Mouse (Mus musculus) neural tube, embryonic 14.5 days (tissue): ENCODE measurements at regions not wholly inside any gene's neighbourhood (a gene's known extent, or its start where the extent isn't known, plus 50 kb on each side); places are given as distances from the start of the nearest gene placed in this dataset.
A peak's percentile ranks its signal among the peaks of the same experiment; 100 is the strongest.

Source experiments
- ATAC-seq: fragments of 200-750 bp; cut with Nextera tagmentation; 2 replicates; pipeline ENCODE4 v1.8.0; 2017; ENCODE audit warnings: low read depth, mild to moderate bottlenecking, moderate TSS enrichment, moderate library complexity
- H3K27ac ChIP-seq: fragments of 300-500 bp; sonication (generic); 2 replicates; pipeline ENCODE4 v1.5.1; 2014; ENCODE audit warnings: low read depth, mild to moderate bottlenecking, control low read depth, low read length, moderate library complexity, mixed read lengths
- H3K27me3 ChIP-seq: fragments of 300-500 bp; sonication (generic); 2 replicates; pipeline ENCODE4 v1.6.1; 2014; ENCODE audit warnings: low read length; ENCODE audit not compliant: control insufficient read depth, insufficient read depth
- H3K36me3 ChIP-seq: fragments of 300-500 bp; sonication (generic); 2 replicates; pipeline ENCODE4 v1.6.1; 2014; ENCODE audit warnings: low read length, mixed read lengths; ENCODE audit not compliant: control insufficient read depth, insufficient read depth
- H3K4me1 ChIP-seq: fragments of 300-500 bp; sonication (generic); 2 replicates; pipeline ENCODE4 v1.6.1; 2014; ENCODE audit warnings: low read length; ENCODE audit not compliant: control insufficient read depth, insufficient read depth
- H3K4me2 ChIP-seq: fragments of 300-500 bp; sonication (generic); 2 replicates; pipeline ENCODE4 v1.6.1; 2014; ENCODE audit warnings: mild to moderate bottlenecking, low read depth, low read length, control low read depth
- H3K4me3 ChIP-seq: fragments of 300-500 bp; sonication (generic); 2 replicates; pipeline ENCODE4 v1.5.1; 2014; ENCODE audit warnings: low read depth, low read length, control low read depth, mixed read lengths
- H3K9ac ChIP-seq: fragments of 300-500 bp; sonication (generic); replicated peaks from 2 replicates; pipeline ENCODE4 v1.6.1; 2014; ENCODE audit warnings: low read depth, mild to moderate bottlenecking, control low read depth, low read length, mixed read lengths
- H3K9me3 ChIP-seq: fragments of 300-500 bp; sonication (generic); 2 replicates; pipeline ENCODE4 v1.6.1; 2016; ENCODE audit warnings: low read length; ENCODE audit not compliant: control insufficient read depth
- WGBS: fragments of 180-500 bp; shearing (Covaris S2); extraction: QIAGEN DNeasy Blood & Tissue Kit; methylation state at CpG from one replicate; pipeline ENCODE4 v1.1.7; 2014; 5-methylcytosine and 5-hydroxymethylcytosine counted together

GRCm38 (mm10) chr1:42252386-42252785 lies 443.2 kb upstream of the Pou3f3 start:
- H3K9ac ChIP-seq: no peak overlapping the region
- H3K4me2 ChIP-seq: no peak overlapping the region
- no peak overlapping the region for H3K27ac ChIP-seq
- H3K9me3 ChIP-seq: no peaks in the 10 kb centered on the region
- H3K4me1 ChIP-seq: no peaks in the 10 kb centered on the region
- no peak overlapping the region for H3K4me3 ChIP-seq
- ATAC-seq: no peak
- H3K27me3 ChIP-seq: no peaks in the 10 kb centered on the region
- WGBS: 88% methylated on average over 3 of the region's 3 CpGs
- H3K36me3 ChIP-seq: no peaks in the 10 kb centered on the region

GRCm38 (mm10) chr1:42253786-42254185 lies 441.8 kb upstream of the Pou3f3 start:
- no peak overlapping the region for H3K4me3 ChIP-seq
- no peak for ATAC-seq
- H3K36me3 ChIP-seq: no peaks in the 10 kb centered on the region
- peaks cover 11% of the 10 kb centered on the region for H3K4me1 ChIP-seq
- no peak overlapping the region for H3K27ac ChIP-seq
- H3K4me2 ChIP-seq: no peak overlapping the region
- H3K9me3 ChIP-seq: no peaks in the 10 kb centered on the region
- 77% methylated on average over 3 of the region's 3 CpGs for WGBS
- no peaks in the 10 kb centered on the region for H3K27me3 ChIP-seq
- no peak overlapping the region for H3K9ac ChIP-seq

DNA sequence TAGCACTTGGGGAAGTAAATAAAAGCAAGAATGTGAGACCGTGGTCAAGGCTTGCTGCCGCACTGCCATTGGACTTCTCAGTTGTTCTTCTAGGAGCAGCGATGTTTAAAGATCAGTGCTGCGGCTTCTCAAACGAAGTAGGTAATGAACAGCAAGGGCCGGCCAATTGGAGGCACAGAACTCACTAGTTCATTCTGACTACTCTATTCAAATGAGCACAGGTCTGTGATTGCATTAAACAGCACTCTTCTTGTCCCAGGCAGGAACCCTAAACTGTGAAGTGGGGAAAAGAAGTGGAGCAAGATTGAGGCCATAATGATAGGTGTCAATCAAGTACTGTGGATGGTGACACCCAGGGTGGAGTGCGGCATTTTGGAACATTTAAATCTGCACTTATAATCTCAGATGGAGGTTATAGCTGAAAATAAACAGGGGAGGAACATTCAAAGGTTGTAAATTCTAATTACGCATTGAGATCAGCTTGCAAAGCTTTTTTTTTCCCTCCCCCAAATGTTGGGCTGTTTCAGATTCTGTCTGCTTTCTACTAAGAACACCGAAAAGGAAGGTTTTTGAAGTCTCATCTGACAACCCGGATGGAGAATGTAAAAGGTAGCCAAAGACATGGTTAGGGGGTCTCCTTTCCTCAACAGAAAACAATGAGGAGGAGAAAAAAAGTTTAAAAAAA lies 438.5 kb upstream of the Pou3f3 start:
- Histone ChIP-seq H3K9me3 (no peaks in the 10 kb centered on the region), H3K27me3 (no peaks in the 10 kb centered on the region), H3K4me2 (no peak overlapping the region), H3K27ac (no peak overlapping the region), H3K4me1 (peaks cover 22% of the 10 kb centered on the region), H3K4me3 (no peak overlapping the region), H3K36me3 (no peaks in the 10 kb centered on the region), H3K9ac (no peak overlapping the region)
- no peak for ATAC-seq
- 74% methylated on average over 10 of the region's 10 CpGs for WGBS

DNA sequence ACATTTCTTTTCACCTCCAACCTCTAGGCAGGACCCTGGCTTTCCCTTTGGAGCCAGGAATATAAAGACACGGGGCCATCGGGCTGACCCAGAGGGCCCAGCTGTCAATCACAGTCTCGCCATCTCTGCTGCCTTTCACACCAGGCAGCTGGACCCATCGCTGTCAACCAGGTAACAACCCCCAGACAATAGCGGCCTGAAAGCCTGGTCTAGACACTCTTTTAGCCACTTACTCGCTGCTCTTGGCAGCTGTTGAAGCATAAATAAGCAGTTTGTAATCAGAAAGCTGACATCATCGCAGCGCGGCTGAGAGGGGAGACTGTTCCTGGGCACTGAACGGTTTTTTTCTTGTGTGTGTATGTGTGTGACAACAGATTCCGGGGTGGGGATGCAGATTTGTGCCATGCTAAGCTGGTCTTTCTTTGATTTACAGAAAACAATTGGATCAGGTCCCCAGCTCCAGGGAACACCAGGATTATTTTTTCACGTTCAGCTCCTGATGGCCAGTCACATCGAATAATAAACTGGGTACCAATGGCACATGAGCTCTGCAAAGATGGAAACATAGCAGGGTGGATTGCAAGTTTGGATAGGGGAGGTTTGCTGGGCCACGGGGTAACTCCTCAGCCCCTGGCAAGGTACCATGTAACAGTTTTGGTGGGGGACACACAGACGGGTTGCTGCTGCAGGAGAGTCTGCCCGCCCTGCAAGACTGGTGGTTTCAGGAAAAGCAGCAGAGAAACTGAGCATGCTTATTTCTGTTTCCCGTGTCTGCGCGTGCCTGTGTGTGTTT lies 437.6 kb upstream of the Pou3f3 start:
- H3K27me3 ChIP-seq: no peaks in the 10 kb centered on the region
- no peak overlapping the region for H3K9ac ChIP-seq
- no peak overlapping the region for H3K4me3 ChIP-seq
- H3K27ac ChIP-seq: no peak overlapping the region; the same call in 1 of the 2 replicates
- peak overlapping the region; percentile 0; the same call in 1 of the 2 replicates for H3K4me2 ChIP-seq
- WGBS: 27% methylated on average over 19 of the region's 19 CpGs
- peak; percentile 25; the same call in 1 of the 2 replicates for ATAC-seq
- H3K9me3 ChIP-seq: no peaks in the 10 kb centered on the region
- H3K36me3 ChIP-seq: no peaks in the 10 kb centered on the region
- H3K4me1 ChIP-seq: peaks cover 22% of the 10 kb centered on the region

DNA sequence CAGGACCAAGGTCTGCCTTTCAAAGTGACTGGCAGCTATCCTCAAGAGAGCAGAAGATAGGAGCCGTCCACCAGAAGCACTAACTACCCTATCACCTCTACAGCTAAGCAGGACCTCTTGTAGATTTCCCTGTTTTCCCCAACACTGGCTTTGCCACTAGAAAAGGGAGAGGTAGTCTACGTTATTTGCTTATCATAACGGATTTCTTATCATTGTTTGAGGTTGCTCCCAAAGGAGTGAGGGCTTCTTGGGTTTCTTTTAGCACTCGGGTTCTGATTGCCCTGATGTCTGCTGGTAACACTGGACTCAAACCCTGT lies 437.0 kb upstream of the Pou3f3 start:
- ATAC-seq: no peak

GRCm38 (mm10) chr1:42259216-42259977 lies 436.2 kb upstream of the Pou3f3 start:
- no peak overlapping the region for H3K9ac ChIP-seq
- H3K9me3 ChIP-seq: no peaks in the 10 kb centered on the region
- peak; percentile 66 for ATAC-seq
- H3K4me3 ChIP-seq: no peak overlapping the region
- no peaks in the 10 kb centered on the region for H3K36me3 ChIP-seq
- H3K4me1 ChIP-seq: peaks cover 22% of the 10 kb centered on the region
- H3K27ac ChIP-seq: peak overlapping the region; percentile 60
- WGBS: 18% methylated on average over 13 of the region's 13 CpGs
- H3K4me2 ChIP-seq: peak overlapping the region; percentile 1; the same call in 1 of the 2 replicates
- H3K27me3 ChIP-seq: no peaks in the 10 kb centered on the region

More for the DNA sequence above, 437.0 kb upstream of the Pou3f3 start:
- no peak overlapping the region for H3K9ac ChIP-seq
- peaks cover 22% of the 10 kb centered on the region for H3K4me1 ChIP-seq
- H3K27me3 ChIP-seq: no peaks in the 10 kb centered on the region
- 0 out of 2 replicates have a peak overlapping the region, but pooled peaks have one; percentile 0 for H3K4me2 ChIP-seq
- H3K9me3 ChIP-seq: no peaks in the 10 kb centered on the region
- WGBS: 50% methylated on average over 4 of the region's 4 CpGs
- H3K27ac ChIP-seq: no peak overlapping the region; the same call in 1 of the 2 replicates
- no peaks in the 10 kb centered on the region for H3K36me3 ChIP-seq
- H3K4me3 ChIP-seq: no peak overlapping the region

DNA sequence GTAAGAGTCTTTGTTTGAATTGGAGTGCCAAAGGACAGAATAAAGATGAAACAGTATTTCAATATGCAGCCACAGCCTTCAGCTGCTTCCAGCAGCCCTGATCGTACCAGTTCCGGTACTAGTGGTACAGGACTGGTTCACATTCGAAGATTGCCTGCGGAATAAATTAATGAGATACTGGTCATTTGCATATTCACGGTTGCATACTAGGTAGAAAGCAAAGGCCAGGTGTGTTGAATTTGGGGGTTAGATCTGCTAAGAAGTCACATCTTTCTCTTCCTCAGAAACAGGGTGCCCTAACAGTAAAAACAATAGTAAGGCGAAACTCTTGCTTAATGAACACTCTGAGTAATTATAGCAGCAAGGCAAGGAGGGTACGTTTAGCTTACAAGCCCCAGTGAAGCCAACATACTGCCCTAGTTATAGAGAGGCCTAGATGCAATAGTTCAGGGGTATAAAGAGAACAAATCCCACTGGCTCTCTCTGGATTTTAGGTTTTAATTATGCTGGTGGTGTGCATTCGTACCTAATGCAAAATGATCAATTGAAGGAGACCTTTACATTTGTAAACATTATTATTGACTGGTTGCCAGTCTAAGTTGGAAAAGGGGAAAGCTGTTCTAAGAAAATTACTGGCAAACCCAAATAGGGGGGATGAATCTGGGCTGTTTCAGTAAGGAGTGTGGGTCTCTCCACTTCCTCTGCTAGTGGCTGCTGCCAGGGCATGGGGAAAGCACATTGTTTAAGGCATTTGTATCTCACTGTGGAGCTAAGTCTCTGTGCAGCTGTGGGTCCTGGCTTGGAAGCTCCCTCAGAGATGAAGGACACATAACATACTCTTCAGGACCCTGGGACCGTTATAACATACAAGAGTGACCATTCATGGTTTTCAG lies 435.3 kb upstream of the Pou3f3 start:
- no peaks in the 10 kb centered on the region for H3K9me3 ChIP-seq
- no peaks in the 10 kb centered on the region for H3K36me3 ChIP-seq
- H3K4me1 ChIP-seq: peaks cover 22% of the 10 kb centered on the region
- peak overlapping the region; percentile 60; the same call in 1 of the 2 replicates for H3K27ac ChIP-seq
- peak overlapping the region; percentile 1; the same call in 1 of the 2 replicates for H3K4me2 ChIP-seq
- peak; percentile 15; the same call in 1 of the 2 replicates for ATAC-seq
- H3K9ac ChIP-seq: no peak overlapping the region
- H3K4me3 ChIP-seq: no peak overlapping the region
- WGBS: 36% methylated on average over 9 of the region's 9 CpGs
- H3K27me3 ChIP-seq: no peaks in the 10 kb centered on the region

DNA sequence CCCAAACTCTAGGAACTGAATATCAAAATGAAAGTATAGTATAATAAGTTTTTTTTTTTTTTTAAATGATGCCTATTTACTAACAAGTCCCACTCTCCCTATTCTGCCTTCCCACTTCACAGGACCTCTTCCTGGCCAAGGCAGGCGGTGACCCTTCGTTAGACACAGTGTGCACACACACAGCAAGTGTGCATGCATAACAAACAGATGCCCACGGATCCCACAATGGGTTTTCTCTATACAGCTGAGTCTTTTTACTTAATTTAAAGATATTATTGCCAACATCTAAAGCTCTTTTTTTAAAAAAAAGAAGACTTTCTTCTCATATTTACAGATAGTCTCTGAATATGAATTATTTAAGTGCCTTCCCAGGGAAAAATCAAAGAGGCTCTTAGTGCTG lies 434.5 kb upstream of the Pou3f3 start:
- Histone ChIP-seq H3K9me3 (no peaks in the 10 kb centered on the region), H3K4me1 (peaks cover 22% of the 10 kb centered on the region), H3K27ac (no peak overlapping the region), H3K9ac (no peak overlapping the region), H3K4me2 (no peak overlapping the region), H3K27me3 (no peaks in the 10 kb centered on the region), H3K36me3 (no peaks in the 10 kb centered on the region), H3K4me3 (no peak overlapping the region)
- 28% methylated on average over 3 of the region's 3 CpGs for WGBS
- no peak for ATAC-seq
